Mouse (Mus musculus) subcutaneous adipose tissue, adult 2 months (tissue): ENCODE data around the gene Vmn1r67. TPM values are rescaled to one million over a fixed set of nuclear protein-coding genes. Genes with fewer than 3 reads are reported as not detected.

Experiments
- polyA plus RNA-seq: library from polyadenylated mRNA; depleted of rRNA; stranded (reverse); fragments of >200 nt; gene quantifications from 2 replicates; pipeline ENCODE4 v1.2.3, GENCODE M21; 2012; ENCODE audit warnings: low replicate concordance; rRNA removed

Vmn1r67 gene
- not detected in 2 replicates for polyA plus RNA-seq

DNA sequence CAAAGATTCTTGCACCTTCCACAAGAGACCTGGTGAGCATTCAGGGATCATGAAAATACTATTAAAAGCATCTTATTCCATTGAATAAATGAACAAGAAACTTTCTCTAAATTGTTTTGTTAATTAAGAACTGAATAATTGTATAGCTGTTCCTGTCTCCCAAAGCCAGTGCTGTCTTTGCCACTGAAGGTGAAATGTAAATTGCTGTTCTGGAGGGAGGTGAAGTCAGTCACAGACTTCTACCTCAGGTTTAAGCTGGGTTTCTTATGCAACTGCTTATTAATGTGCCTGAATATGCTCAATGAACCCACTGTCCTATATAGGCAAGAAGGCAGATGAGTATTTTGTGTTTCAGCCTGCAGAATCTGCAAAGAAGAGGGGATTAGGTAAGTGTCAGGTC is at the start of gene Vmn1r67:
Gene Vmn1r67, plus strand, starts transcription at position 301 of the 400 bp plus-strand sequence.

DNA sequence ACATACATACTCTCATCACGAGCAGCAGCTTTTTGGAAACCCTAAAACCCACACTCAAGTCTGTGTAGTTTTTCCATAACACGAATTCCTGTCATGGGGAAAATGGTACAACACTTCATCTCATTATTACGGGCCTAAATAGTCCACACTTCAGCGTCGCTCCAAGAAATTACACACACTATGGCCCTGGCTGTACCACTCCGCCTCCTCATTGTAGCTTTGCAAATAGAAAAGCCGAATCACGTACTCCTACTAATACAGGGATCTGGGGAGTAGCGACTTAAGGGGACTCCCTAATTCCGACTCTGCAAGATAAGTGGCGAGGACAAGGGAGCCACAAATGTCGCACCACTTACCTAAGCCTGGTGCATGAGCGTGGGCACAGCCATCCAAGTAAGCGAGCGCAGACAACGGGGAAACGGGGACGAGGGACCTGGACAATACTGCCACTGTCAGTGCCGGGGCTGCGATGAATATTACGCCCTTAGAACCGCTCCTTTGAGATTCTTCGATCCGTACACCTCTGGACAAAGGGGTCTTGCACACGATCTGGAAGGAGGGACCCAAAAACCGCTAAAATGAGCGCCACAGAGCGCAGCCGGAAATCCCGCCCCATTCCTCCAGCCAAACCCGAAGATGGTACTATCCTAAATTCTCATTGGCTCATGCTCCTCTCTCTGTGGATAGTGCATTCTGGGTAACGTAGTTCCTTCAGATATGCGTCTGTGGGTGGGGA is 51.8 kb downstream of the Vmn1r67 start, which contains the start of gene Zik1:
Gene Zik1, minus strand, starts transcription at position 609 of the 736 bp plus-strand sequence.

Other genes with a start within 250 kb of the Vmn1r67 start
- gene Vmn1r66, start 165.3 kb upstream of the Vmn1r67 start, polyA plus RNA-seq = not detected in 2 replicates
- gene Zik1, start 52.1 kb downstream of the Vmn1r67 start, polyA plus RNA-seq = 0.42 and 1.4 TPM in 2 replicates
- not detected in 2 replicates for gene Vmn1r68, start 115.2 kb downstream of the Vmn1r67 start, polyA plus RNA-seq
- gene Vmn1r69, start 170.3 kb downstream of the Vmn1r67 start, polyA plus RNA-seq = not detected in 2 replicates
- not detected in 2 replicates for gene Vmn1r70, start 188.2 kb downstream of the Vmn1r67 start, polyA plus RNA-seq
- not detected in 2 replicates for gene Nlrp4b, start 244.5 kb downstream of the Vmn1r67 start, polyA plus RNA-seq